Mouse (Mus musculus) liver, embryonic 14.5 days (tissue): ENCODE data around the gene Arid3a.

ENCODE experiments used
- CTCF ChIP-seq: IDR thresholded peaks from 2 replicates; pipeline ENCODE4 v1.5.1; 2016; ENCODE audit warnings: antibody characterized with exemption, low read depth, control low read depth
- EP300 ChIP-seq: IDR thresholded peaks from 2 replicates; pipeline ENCODE4 v1.6.1; 2016; ENCODE audit warnings: antibody characterized with exemption, low read depth

DNA sequence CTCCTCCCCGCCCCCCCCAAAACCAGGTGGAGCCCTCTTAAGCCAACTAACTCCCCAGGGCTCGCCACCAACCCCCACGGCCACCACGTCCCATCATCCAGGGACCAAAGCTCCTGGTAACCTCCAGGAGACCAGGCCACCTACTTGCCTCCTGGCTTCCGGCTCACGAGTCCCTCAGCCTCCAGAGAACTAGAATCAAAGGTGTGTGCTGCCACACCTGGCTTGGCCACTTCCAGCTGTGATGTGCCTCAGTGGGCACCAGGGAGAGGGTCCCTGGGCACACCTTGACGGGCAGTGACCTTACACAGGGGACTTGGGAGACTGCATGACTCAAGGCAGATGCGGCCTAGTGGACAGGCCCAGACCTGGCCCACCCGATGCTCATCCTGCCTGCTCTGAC, 28.8 kb downstream of the Arid3a start:
- TF ChIP-seq CTCF = no peak
- TF ChIP-seq EP300 = no peak
